Mouse (Mus musculus) ES-Bruce4 (cell line): ENCODE measurements around the gene Klrb1a.

Experiments
- CTCF ChIP-seq: IDR thresholded peaks from one replicate; pipeline ENCODE4 v1.8.1; 2011; ENCODE audit warnings: low read depth, low read length
- EP300 ChIP-seq: IDR thresholded peaks from 2 replicates; pipeline ENCODE4 v1.6.1; 2011; ENCODE audit warnings: low read depth, low read length; ENCODE audit not compliant: insufficient read depth

- TF ChIP-seq CTCF, result no peak
- no peak for TF ChIP-seq EP300
These were observed 20.7 kb downstream of the Klrb1a start for GRCm38 (mm10) chr6:128602463-128603201.
